Mouse (Mus musculus) gastrocnemius, postnatal 4 days (tissue): ENCODE results near the gene Nup188. TPM values are rescaled to one million over a fixed set of nuclear protein-coding genes. Genes with fewer than 3 reads are reported as not detected.

Experiments
- DNase-seq, 2 experiments: peaks; one replicate each; pipeline ENCODE4 v3.0.0; 2021 to 2022; ENCODE audit warnings: low spot score in 2 of 2, mixed read lengths in 2 of 2
- long read RNA-seq, 2 experiments: library from polyadenylated mRNA; stranded (forward); transcript quantifications; one replicate each; pipeline ENCODE4 v2.0.0; 2021
- total RNA-seq, 2 experiments: library from RNA; stranded (reverse); gene quantifications; 2 replicates each; pipeline ENCODE4 v1.2.3; 2021

Nup188 gene
- total RNA-seq = 10 to 100 TPM; 32.7 to 34.2 TPM
- long read RNA-seq, experiment 1, full-length matches to known transcripts = 7 of 15 reads
- long read RNA-seq, experiment 1, partial matches to known transcripts = 4 of 15 reads
- long read RNA-seq, experiment 1, other reads (novel, unspliced or antisense) = 4 of 15 reads
- long read RNA-seq, experiment 2, full-length matches to known transcripts = 22 of 37 reads
- long read RNA-seq, experiment 2, partial matches to known transcripts = 9 of 37 reads
- long read RNA-seq, experiment 2, other reads (novel, unspliced or antisense) = 6 of 37 reads

DNA sequence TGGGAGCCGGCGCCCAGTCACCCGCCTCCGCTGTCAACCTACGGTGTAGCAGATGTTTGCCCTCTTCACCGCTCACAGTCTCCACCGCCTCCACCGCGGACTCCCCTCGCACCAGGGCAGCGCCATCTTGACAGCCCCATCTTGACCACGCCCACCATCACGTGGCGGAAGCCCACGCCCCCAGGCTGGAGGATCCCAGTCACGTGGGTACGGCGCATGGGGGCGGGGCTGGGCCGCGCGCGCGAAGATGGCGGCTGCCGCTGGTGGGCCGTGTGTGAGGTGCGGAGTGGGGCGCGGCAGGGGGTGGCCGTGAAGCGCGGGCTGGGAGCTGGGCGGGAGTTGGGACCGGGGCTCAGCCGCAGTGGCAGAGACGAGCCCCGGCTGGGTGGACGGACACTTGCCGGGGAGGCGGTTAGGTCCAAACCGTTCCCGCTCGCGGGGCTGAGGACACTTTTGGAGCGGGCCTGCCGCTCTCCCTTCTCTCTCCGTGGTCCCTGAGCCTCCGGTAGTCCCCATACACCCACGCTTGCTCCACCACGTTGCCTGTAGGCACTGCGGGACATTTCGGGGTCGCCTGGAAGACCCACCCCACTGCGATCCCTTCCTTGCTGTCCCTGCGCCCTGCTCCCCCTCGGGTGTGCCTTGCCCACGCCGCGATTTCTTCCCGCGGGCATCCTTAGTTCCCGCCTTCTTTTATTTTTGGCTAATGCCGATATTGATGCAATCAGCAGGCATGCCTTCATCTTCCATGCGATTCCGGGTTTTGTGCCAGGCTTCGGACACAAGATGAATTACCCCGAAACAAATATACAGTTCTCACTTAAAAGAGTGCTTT is at the start of gene Nup188, which contains the start of gene Dolk:
TSS of gene Nup188 (plus strand) at position 206 of the 835 bp plus-strand sequence.
TSS of gene Dolk (minus strand) at position 143 of the 835 bp plus-strand sequence.
- DNase-seq = peak; percentile 99

DNA sequence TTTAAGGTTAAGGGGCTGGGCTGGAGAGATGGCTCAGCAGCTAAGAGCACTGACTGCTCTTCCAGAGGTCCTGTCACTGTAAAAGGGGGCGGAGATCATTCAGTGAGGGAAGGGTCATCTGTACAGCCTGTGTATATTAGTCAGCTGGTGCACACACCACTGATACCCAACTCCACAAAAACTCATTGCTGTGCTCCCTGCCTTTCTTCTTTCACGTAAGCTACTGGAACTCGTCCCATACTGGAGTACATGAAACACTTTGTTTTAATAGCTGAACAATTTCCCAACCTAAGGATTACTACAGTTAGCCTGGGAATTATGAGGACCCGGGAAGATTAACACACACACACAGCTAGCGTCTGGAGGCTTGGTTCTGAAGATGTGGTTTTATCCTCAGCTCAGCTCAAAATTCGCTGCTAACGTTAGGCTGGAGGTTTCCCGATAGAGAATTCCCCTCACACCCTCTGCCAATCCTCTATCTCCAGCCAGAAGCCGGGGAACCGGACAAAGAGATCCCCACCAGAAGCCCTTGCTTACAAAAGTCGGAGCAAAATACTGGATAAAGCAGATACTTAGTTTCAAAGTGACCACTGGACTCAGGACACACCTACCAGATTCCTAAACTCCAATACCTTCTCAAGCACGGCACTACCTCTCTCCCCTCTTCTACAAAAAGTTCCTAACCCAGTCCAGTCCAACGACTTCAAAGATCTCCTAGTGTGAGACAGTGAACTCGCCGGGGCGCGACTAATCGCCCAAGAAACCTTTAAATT is 49.6 kb upstream of the Nup188 start:
- DNase-seq = no peak

DNA sequence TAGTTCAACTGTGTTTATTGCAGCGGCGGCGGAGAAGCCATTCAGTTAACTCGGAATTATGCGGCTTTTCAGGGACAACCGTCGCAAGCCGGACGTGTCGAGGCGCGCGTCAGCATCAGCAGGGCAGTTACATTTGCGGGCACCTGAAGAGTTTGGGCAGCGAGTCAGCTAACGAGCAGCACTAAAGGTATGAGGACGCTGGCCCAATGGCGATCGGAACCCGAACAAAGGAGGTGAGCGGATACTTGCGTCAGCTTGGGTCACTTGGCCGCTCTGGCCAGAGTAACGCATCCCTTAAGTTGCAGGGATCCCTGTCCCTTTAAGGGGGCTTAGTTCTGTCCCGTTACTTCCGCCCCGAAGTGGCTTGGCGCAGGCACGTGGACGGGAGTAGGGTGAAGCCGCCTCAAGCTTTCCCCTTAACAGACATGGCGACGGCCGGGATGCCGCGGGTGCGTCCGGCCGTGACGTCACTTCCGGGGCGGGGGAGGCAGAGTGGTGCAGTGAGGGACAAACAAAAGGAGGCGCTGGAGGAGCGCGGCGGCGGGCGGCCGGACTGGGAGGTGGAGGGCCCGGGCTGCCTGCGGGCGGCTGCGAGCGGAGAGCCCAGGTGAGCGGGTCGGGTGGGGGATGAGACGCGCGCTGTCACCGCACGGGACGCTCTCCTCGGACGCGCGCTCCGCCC is 48.9 kb upstream of the Nup188 start, which contains the start of gene Lrrc8a:
TSS of gene Lrrc8a (plus strand) at position 517 of the 682 bp plus-strand sequence.
- DNase-seq = peak; percentile 100

DNA sequence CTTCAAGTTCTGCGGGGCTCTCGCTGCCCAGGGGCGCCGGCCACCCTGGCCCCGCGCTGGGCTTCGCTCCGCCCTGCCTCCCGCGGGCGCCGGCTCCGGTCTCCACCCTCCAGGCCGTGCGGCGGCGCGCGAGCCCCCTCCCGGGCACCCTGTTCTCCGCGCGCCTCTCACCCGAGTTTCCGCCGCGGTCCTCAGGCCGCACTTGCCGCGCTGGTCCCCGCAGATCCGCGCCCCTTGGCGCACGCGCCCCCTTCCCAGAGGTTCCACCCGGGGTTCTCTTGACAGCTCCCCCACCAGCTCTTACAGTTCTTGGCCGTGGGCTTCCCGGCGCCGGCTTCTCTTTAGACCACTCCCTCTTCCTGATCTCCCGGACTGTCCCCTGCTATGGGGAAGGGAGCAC is 48.3 kb upstream of the Nup188 start:
- peak; percentile 54 to 78 for DNase-seq

DNA sequence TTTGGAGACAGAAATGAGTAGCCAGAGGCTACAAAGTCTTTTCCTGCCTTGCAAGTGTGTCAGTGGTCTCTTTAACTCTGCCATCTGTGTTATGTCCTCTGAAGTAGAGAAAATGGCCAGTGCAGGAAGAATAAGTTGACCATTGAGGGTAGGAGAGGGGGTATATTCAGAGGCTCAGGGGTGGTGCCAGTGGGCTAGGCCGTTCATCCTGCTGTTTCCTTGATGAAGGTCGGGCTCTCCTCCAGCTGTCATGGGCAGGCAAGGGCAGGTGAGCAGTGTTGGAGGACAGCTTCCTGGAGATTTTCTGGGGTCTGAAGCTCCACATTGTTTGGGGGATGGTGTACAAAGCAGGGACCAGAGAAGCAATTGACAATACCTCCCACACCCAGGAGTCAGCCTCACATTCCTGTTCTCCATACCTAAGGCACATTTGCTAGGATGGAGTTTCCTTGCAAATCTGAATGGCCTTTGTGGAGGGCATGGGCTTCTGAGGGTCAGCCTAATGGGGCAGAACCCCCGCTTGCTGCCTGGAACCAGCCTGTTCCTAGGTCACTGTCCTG is 47.2 kb upstream of the Nup188 start:
- DNase-seq = no peak

DNA sequence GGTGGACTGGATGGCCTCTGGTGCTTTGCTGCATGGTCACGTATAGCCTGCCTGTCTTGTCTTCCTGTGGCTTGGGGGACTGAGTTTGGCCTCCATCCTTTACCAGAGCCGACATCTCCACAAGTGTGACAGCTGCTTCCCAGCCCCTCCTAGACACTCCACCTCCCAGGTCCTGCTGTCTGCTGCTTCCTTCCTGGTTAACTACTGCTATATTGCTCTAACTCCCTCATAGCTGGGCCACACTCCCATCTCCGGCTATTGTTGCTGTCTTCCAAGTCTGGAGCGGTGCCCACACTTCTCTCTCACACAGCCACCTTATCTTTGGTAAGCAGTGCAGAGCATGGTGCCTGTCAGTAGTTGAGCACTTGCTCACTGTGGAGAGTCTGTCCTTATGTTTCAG is 46.4 kb upstream of the Nup188 start:
- DNase-seq = no peak

DNA sequence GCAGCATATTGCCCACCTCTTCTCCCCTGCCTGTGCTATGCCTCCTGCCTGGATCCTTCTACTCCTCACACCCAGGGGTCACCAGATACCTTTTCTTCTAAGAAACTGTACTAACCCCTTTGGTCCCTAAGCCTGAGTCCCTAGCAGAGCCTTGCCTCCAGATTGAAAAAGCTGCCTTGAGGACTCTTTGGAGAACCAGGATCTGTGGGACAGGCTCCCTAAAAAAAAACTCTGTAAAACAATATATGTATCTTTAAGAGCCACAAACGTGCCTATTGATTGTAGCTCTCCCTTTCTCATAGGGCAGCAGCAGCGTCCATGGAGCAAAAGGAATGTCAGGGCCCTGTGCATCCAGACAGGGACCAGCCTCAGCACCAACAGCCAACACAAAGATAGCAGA is 45.9 kb upstream of the Nup188 start, which contains the start of gene Gm28035:
TSS of gene Gm28035 (plus strand) at position 301 of the 400 bp plus-strand sequence.
- no peak for DNase-seq

DNA sequence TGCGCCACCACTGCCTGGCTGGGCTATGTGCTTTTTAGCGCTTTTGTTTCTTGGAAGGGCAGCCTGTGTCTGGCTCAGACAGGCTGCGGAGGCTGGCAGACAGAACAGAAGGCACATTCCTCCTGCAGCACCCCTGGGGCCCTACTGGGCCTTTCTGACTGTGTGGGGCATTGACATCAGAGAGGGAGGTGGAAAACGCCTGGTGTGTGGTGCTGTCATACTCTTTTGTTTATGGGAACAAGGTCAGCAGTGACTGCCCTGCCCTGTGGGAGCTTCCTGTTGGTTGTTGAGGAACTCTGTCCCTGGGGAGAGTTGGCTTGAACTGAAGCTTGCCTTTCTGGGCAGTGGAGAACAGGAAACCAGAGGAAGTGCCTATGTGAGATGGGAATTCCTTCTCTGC is 43.7 kb upstream of the Nup188 start:
- no peak for DNase-seq

DNA sequence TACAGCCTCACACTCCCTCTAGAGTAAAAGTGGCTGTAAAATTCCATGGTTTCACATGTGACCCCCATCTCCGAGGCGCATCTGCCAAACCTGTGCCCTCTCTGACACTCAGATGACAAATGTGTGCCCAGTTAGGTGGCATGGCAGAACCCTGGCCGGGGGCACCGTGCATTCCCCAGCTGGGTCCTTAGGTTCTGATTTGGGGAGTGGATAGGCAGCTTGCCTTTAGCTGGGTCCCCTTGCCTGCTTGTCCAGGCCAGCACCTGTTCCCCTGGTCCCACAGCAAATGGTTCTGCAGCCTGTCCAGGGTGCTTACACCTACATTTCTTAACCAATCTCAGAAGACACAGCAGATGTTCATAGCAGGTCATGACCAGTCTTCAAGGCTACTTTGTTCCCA is 42.8 kb upstream of the Nup188 start:
- DNase-seq = no peak

DNA sequence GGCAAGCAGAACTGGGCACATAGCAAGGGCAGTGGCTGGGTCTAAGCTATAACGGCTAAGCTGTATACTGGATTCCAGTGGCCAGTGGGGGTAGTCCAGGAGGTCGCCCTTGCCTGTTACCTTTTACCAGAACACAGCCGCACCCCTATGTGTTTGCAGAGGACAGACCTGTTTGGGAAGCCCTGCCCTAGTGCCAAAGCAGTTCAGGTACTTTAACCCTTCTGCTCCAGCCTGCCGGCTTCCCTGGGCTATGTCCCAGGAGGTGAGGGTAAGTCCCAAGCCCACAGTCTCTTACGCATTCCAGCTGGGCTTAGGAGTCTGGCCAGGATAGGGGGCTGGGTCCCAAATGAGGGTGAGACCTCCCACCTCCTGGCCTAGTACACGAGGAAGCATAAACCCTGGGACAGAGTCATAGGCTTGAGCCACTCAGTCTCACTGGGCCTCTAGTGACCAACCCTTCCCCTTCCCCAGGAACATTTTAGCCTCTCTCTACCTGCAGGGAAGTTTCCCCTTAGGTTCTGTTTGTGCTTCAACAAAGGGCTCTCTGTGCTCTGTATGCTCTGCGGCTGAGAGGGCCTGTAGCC is 41.5 kb upstream of the Nup188 start:
- DNase-seq = no peak

DNA sequence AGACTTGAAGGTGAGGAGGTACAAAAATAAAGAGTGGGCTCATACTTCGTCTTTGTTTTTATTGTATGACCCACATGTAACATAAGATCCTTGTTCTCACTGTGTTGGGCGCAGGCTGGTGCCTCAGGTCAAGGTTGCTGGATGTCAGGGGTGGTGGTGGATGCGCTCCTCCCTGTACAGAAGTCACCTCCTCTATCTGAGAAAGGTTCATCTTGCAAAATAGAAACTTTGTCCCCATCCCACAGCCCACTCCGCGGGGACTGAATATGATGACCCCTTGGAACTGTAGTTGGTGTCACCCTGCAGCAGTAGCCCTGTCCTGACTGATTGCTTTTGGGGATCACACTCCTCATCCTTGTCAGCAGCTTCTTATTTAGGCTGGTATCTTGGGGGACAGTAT is 39.2 kb upstream of the Nup188 start:
- DNase-seq = no peak

DNA sequence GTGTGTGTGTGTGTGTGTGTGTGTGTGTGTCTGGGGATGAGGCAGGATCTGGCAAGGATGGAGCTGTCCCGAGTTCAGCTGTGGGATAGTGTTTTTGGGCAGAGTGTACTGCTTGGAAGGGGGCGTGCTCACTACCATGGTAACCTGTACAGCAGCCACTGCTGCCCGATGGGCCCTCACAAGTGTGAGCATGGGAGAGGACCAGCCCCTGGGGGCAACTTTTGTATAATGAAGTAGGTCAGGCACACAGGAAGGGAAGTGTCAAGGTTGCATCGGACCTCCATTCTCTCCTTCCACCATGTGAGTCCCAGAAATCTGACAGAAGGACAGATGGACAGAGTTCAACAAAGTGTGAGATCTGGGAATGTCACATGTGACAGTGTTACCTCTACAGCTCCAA is 38.5 kb upstream of the Nup188 start:
- no peak for DNase-seq

DNA sequence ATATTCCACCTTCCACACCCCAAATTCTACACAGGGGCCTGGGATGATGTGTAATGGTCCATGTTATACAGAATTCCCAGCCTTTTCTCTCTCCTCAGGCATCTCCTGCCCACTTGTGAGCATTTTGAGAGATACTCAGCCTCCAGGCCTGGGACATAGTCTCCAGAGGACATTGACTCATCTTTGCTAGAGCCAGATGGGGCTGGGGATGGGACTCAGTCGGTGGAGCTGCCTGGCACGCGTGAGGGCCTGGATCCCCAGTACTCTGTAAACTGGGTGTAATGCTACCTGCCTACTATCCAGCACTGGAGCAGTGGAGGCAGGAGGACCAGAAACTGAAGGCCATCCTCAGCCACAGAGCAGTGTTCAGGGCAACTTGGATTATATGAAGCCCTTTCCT is 37.0 kb upstream of the Nup188 start:
- DNase-seq = no peak

DNA sequence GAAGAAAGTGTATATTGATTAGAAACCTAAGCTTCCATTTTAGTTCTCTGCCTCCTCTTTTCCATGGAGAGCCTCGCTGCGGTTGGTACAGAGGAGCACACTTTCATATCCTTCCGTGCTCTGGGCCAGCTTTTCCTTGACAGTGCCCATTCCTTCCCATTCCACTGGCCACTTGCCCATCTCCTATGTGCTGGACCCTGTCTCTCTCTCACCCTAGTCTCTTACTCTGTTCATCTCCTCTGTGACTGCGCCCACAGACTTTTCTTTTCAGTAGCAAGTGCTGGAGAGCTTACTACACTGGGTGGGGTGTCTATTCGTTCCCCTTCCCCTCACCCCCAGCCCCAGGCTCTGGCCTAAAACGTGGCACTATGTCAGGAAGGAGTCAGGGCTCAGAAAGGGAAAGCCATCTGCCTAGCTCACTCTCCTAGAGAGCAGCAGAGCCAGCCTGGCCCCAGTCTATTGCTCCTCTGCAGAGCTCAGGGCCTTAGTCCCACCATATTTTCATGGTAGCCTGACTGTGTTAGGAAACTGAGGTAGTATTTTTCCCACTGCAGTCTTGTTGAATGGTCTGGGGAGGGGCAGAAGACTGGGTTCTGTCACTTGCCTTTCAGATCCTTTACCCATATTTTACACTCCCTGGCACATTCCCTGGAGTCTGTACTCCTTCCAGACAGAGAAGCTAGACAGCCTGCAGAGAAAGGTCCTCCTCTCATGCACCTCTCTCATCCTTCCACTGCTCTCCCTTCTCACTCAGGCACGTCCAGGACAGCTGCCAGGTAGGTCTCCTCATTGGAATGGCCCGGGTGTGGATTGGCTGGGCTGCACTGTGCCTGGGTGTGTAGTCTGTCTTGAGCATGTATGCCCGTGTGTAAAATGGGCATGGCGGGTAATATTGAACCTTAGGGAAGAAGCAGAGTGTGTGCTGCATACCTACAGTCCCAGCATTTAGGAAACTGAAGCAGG is 35.8 kb upstream of the Nup188 start:
- DNase-seq = no peak

DNA sequence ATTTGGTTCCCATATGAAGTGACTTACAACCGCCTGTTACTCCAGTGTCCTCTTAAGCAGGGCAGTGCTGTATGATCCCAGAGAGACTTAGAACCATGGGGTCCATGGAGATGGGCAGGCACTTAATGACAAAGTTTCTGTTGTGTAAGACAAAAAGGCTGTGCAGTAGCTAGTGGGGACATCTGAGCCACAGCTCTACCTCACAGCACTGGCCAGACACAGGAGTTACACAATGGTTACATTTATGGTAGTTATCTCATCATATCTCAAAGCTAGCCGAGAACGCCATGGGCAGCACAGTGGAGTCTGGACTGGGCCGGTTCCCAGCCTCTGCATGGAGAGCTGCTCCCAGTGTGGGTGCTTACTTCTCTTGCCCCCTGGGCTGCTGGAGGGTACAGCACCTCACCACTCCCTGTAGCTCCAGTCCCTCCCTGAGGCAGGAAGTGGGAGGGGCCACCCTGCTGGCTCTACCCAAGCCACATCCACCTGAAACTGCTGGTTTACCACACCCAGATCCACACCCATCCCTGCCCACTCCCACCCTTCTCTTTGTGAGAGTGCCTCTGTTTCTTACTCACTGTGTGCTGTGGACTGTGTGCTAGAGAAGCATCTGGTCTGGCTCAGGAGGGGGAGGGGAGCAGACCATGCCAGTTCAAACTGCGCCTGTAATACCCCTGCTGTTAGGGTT is 34.6 kb upstream of the Nup188 start:
- no peak for DNase-seq

DNA sequence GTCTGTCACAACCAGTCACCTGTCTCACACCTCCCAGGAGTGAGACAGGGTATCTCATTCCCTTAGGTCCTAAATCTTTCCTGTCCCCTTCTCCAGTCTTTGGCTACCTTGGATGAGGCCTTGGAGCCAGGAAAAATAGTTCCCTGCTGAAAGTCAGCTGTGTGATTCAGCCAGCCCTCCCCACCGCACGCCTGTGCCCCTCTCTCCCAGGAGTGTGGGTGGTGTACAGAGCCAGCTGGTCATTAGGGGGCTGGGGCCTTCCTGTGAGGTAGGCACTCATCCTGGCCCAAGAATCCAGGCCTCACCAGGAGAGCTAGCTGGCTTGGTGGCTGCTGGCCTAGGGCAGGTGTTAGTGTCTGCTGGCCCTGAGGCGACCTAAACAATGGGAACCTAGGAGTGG is 33.7 kb upstream of the Nup188 start:
- DNase-seq = no peak

DNA sequence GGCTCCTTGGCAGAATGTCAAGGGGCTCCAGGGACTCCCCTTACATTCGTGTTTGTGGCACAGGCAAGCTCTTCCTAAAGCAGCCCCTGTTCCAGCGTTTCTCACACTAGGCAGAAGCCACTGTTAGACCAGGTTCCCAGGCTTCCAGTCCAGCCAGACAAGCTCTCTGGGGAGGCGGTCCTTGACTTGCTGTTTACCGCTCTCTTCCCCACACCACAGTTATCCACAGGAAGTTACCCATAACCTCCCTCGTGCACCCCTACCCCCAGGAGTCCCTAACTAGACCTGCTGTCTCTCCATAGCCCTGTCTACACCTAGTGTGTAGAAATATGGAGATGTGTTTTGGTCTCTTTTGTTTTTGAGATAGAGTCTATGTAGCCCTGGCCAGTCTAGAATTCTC is 32.4 kb upstream of the Nup188 start:
- no peak for DNase-seq

DNA sequence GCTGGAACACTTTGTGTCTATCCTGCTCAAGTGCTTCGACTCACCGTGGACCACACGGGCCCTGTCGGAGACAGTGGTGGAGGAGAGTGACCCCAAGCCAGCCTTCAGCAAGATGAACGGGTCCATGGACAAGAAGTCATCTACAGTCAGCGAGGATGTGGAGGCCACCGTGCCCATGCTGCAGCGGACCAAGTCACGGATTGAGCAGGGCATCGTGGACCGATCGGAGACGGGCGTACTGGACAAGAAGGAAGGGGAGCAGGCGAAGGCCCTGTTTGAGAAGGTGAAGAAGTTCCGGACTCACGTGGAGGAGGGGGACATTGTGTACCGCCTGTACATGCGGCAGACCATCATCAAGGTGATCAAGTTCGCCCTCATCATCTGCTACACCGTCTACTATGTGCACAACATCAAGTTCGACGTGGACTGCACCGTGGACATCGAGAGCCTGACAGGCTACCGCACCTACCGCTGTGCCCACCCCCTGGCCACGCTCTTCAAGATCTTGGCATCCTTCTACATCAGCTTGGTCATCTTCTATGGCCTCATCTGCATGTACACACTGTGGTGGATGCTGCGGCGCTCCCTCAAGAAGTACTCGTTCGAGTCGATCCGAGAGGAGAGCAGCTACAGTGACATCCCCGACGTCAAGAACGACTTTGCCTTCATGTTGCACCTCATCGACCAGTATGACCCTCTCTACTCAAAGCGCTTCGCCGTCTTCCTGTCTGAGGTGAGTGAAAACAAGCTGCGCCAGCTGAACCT is 30.4 kb upstream of the Nup188 start:
- DNase-seq = no peak
